Mouse (Mus musculus): ENCODE data around the gene Cd28. TPM values are rescaled to one million over a fixed set of nuclear protein-coding genes. Genes with fewer than 3 reads are reported as not detected.

Gene Cd28
- total RNA-seq, 1 experiment from 2014 or later, result 19.8 TPM

- no peak for ATAC-seq (replicated peaks; ENCODE audit: insufficient number of reproducible peaks, low FRiP score, low TSS enrichment, poor library complexity, severe bottlenecking)
Observed at GRCm38 (mm10) chr1:60748286-60748685, 31.7 kb downstream of the Cd28 start.

- no peak for ATAC-seq (replicated peaks; ENCODE audit: insufficient number of reproducible peaks, low FRiP score, low TSS enrichment, poor library complexity, severe bottlenecking)
Observed at GRCm38 (mm10) chr1:60748936-60749335, 32.3 kb downstream of the Cd28 start.

GRCm38 (mm10) chr1:60749346-60749840 lies 32.8 kb downstream of the Cd28 start:
- ATAC-seq (replicated peaks; ENCODE audit: insufficient number of reproducible peaks, low FRiP score, low TSS enrichment, poor library complexity, severe bottlenecking), result no peak

DNA sequence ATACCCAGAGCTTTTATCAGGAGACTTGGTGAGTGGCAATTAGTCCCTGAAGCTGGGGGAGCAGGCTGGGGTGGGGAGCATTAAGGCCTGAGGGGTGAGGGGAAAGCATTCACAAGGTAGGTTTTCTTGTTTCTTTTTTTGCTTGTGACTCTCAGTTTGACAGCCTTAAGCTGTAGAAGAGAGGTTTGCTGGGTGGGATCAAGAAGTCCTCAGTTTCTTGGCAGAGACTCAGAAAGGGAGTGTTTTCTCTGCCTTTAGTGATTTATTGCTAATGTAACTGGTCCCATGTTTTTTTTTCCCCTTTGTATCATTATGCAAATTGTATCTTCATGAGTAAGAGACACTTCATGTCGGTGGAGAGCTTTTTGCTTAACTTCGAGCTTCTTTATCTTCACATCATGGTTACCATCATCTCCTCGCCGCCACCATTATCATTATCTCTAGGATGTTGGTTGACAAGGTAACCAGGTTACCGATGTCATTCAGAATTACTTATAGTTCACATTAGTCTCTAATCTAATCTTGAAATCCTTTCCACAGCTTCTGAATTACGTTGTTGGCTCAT lies 33.7 kb downstream of the Cd28 start:
- no peak for ATAC-seq (replicated peaks; ENCODE audit: insufficient number of reproducible peaks, low FRiP score, low TSS enrichment, poor library complexity, severe bottlenecking)

GRCm38 (mm10) chr1:60751011-60751410 lies 34.4 kb downstream of the Cd28 start:
- ATAC-seq (replicated peaks; ENCODE audit: insufficient number of reproducible peaks, low FRiP score, low TSS enrichment, poor library complexity, severe bottlenecking), result no peak

- no peak for ATAC-seq (replicated peaks; ENCODE audit: insufficient number of reproducible peaks, low FRiP score, low TSS enrichment, poor library complexity, severe bottlenecking)
Observed at GRCm38 (mm10) chr1:60752986-60753385, 36.4 kb downstream of the Cd28 start.

GRCm38 (mm10) chr1:60753981-60754380 lies 37.4 kb downstream of the Cd28 start:
- no peak for ATAC-seq (replicated peaks; ENCODE audit: insufficient number of reproducible peaks, low FRiP score, low TSS enrichment, poor library complexity, severe bottlenecking)

DNA sequence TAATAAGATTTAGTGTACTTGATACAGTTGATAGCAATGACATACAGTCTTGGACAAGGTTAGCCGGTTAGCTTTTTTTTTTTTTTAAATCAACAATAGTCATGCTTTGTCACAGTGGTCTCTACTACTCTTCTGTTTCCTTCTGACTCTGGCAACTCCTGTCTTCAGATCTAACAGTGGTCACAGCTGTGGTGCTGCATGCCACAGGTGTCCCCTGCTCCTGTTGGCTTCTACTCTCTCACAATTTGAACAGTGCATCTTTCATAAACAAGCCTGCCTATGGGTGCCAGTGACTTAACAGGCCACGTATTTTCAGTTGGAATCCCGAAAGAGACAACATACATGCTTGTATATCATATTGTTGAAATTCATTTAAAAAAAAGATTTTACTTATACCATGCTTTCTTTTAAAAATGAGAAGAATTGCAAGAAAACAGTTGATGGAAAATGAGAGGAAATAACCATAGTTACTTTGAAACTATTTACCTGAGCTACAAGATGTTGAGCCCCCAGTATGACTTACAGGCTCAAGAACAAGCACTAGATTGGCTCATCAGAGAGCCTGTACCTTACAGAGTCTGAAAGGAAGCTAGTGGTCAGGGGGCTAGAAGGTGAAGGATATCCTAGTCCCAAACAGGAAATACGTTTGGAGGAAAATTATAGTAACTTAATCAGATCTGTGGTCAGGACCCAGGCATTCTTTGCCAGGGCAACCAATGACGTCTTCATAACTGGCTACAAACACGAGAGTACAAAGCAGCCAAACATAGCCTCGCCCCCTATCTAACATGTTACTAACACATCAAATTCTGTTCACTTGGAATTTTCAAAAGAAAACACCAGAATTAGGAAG lies 39.0 kb downstream of the Cd28 start:
- no peak for ATAC-seq (replicated peaks; ENCODE audit: insufficient number of reproducible peaks, low FRiP score, low TSS enrichment, poor library complexity, severe bottlenecking)

GRCm38 (mm10) chr1:60757631-60758030 lies 41.0 kb downstream of the Cd28 start:
- ATAC-seq (replicated peaks; ENCODE audit: insufficient number of reproducible peaks, low FRiP score, low TSS enrichment, poor library complexity, severe bottlenecking), result no peak

- 0 out of 2 replicates have a peak, but pooled peaks have one; percentile 40 for ATAC-seq (replicated peaks; ENCODE audit: insufficient number of reproducible peaks, low FRiP score, low TSS enrichment, poor library complexity, severe bottlenecking)
Observed at GRCm38 (mm10) chr1:60758226-60758625, 41.6 kb downstream of the Cd28 start.

GRCm38 (mm10) chr1:60759563-60760335 lies 43.1 kb downstream of the Cd28 start:
- ATAC-seq (replicated peaks; ENCODE audit: insufficient number of reproducible peaks, low FRiP score, low TSS enrichment, poor library complexity, severe bottlenecking), result no peak

DNA sequence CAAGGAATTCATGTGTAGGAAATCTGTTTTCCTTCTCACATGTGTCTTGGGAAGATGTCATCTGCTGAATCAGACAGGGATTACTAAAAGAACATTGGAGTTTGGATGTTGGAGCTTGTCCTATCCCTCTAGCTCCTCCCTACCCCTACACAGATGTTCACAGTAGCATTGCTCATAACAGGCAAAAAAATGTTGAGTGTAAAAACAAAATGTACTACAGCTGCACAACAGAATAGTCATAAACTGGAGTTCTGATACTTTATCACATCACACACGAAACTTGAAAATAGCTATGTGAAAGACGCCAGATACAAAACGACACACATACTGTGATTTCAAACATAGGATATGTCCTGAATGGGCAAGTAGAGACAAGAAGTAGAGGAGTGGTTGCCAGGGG lies 43.9 kb downstream of the Cd28 start:
- ATAC-seq (replicated peaks; ENCODE audit: insufficient number of reproducible peaks, low FRiP score, low TSS enrichment, poor library complexity, severe bottlenecking), result no peak

GRCm38 (mm10) chr1:60761528-60762171 lies 45.0 kb downstream of the Cd28 start:
- no peak for ATAC-seq (replicated peaks; ENCODE audit: insufficient number of reproducible peaks, low FRiP score, low TSS enrichment, poor library complexity, severe bottlenecking)

DNA sequence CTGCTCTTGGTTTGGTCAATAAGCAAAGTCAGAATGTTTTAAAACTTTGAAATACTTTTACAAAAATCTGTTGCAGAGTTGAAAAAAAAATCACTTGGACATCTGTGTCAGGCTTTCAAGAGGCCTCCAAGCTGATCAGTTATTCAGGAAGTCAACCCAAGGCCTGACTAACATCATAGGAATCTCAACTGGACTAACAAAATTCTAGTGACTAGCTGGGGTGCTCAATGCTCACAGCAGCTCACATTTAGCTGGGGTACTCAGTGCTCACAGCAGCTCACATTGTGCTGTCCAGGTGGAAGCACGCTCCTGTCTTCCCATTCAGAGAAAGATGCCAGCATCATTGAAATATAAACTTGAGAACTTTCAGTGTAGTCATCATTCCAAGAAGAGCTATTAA lies 45.9 kb downstream of the Cd28 start:
- no peak for ATAC-seq (replicated peaks; ENCODE audit: insufficient number of reproducible peaks, low FRiP score, low TSS enrichment, poor library complexity, severe bottlenecking)

GRCm38 (mm10) chr1:60762916-60763315 lies 46.3 kb downstream of the Cd28 start:
- ATAC-seq (replicated peaks; ENCODE audit: insufficient number of reproducible peaks, low FRiP score, low TSS enrichment, poor library complexity, severe bottlenecking), result no peak

DNA sequence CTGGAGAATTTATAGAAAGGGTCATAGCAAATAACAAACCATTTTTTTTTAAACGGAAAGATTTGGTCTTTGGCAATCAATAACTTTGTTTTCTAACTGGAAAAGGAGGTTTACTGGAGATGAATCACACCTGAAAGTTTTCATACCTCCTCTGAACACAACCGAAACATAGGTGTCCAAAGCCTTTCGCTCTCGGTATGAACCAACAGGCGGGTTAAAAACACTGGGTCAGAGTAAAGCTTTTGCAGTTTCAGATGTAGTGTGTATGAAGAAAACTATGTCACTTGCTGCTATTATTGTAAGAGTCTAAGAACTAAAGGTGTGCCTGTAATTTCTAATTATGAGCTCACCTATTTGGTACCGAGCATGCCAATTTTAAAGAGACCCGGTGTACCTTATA lies 55.2 kb downstream of the Cd28 start:
- no peak for ATAC-seq (replicated peaks; ENCODE audit: insufficient number of reproducible peaks, low FRiP score, low TSS enrichment, poor library complexity, severe bottlenecking)

DNA sequence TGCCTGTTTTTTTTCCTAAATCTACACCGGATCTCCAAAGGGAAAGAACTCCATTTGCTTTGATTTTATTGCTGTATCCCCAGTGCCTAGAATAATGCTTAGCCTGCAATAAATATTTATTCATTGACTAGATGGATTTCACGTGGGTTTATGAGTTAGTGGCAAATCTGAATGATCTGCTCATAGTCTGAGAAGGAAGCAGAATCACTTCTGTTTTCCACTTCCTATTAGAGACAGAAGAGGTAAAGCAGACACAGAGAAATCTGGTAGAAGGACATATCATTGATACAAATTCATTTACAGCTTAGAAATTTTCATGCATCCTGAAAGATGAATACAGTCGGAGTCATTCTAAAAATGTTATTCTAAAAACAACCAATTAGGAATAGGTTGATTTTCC lies 56.6 kb downstream of the Cd28 start:
- no peak for ATAC-seq (replicated peaks; ENCODE audit: insufficient number of reproducible peaks, low FRiP score, low TSS enrichment, poor library complexity, severe bottlenecking)

DNA sequence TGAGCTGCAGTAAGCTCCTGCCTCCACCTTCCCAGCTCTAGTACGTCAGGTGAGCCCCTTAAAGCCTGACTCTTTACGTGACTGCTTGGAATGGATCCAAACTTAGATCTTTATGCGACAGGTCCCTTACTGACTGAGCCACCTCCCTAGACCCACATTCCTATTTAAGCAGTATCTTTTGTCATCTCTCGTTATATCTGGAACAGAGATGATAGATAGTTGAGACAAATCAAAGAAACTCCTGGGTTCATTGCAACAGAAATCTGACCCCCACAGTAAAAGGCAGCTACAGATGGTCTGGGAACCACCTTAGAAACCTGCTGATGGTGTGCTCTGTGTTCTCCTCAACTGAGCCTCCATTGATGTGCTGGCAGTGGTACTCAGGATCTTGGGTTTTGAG lies 59.6 kb downstream of the Cd28 start:
- no peak for ATAC-seq (replicated peaks; ENCODE audit: insufficient number of reproducible peaks, low FRiP score, low TSS enrichment, poor library complexity, severe bottlenecking)

- ATAC-seq (replicated peaks; ENCODE audit: insufficient number of reproducible peaks, low FRiP score, low TSS enrichment, poor library complexity, severe bottlenecking), result no peak
Observed at GRCm38 (mm10) chr1:60776906-60777305, 60.3 kb downstream of the Cd28 start.
